Mouse (Mus musculus) thymus, postnatal 25 days (tissue): ENCODE results near the gene Nkx2-3.

Experiments
- DNase-seq: peaks from one replicate; pipeline ENCODE4 v3.0.0; 2022

The Nkx2-3 gene

DNA sequence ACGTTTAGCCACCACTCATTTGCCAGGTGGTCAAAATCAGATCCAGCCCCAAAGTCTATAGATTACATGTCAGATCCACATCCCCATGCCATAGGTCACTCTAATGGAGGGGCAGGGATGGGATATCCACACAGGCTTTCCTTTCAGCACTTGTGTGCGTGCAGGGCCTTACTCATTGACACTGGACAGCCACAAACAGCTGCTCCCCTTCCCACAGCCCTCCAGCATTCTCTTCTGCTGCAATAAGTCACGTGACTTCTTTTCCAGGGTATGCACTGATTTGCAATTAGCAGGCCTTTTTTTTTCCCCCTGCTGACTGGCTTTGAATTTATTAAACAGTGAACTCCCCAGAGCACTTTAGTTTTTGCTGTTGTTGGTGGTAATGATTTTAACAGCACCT lies 14.0 kb downstream of the Nkx2-3 start:
- no peak for DNase-seq

DNA sequence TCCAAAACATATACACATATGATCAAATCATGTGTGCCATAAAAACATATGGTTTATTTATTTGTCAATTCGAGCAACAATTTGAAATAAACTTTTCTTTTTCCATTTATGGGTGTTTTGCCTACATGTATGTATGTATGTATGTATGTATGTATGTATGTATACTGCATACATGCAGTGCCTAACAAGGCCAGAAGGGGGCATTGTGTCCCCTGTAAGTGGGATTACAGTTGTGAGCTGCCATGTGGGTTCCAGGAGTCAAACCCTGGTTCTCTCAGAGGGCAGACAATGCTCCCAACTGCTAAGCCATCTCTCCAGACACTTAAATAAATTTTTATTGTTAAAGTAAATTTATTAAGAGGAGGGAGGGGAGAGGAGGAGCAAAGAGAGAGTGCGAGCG lies 15.2 kb downstream of the Nkx2-3 start:
- DNase-seq = no peak

GRCm38 (mm10) chr19:43629088-43629487 lies 17.0 kb downstream of the Nkx2-3 start:
- DNase-seq = no peak

DNA sequence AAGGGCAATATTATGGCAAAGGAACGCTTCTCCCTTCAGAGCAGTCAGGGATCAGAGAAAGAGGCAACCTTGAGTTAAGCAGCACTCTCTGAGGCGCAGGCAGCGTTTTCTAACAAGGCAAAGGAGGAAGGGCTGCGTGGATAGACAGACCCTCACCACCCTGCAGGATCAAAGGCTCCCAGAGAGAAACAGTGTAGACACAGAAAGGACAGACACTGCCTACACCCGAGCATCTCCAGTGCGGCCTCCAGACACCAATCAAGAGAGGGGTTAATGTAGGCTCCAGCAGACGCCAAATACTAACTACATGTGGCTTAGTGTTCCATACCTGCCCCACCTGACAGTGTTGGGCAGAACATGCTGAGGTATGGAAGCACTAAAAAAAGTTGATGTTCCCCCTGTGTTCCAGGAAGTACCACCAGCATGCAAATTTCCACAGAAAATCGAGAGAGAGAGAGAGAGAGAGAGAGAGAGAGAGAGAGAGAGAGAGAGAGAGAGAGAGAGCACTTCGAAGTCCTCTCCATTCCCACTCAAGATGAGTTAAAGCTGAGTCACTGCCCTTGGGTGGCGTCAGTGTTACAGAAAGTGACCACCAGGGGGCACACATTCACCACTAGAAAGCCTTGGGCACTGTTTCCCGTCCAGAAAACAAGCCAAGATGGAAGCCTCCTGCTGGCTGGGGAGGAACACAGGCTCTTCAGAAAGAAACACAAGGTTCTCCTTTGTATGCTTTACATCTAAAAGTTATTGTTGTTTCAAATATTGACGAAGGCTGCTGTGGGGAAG lies 18.5 kb downstream of the Nkx2-3 start:
- DNase-seq = peak; percentile 74

GRCm38 (mm10) chr19:43641833-43642232 lies 29.7 kb downstream of the Nkx2-3 start:
- no peak for DNase-seq

DNA sequence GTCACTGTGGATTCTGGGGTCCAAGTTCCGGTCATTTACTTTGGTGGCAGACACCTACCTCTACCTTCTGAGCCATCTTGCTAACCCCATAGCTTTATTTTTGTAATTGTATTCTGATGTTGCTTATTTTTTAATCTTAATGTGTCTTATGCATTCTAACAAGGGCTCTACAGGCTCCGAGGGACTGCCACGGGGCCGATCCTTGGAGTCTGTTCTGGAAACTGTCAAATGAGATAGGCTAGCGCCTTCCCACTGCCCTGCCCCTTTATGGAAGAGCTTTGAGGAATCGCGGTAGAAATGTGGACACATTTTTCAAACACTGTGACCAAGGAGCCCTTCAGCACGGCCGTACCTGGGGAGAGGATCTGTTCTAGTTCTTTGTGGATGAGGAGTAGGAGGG lies 30.7 kb downstream of the Nkx2-3 start:
- DNase-seq = no peak

GRCm38 (mm10) chr19:43645508-43645907 lies 33.4 kb downstream of the Nkx2-3 start:
- no peak for DNase-seq

GRCm38 (mm10) chr19:43646852-43647251 lies 34.7 kb downstream of the Nkx2-3 start:
- DNase-seq = no peak

GRCm38 (mm10) chr19:43647261-43647660 lies 35.1 kb downstream of the Nkx2-3 start:
- no peak for DNase-seq

GRCm38 (mm10) chr19:43648343-43648742 lies 36.2 kb downstream of the Nkx2-3 start:
- DNase-seq = no peak

DNA sequence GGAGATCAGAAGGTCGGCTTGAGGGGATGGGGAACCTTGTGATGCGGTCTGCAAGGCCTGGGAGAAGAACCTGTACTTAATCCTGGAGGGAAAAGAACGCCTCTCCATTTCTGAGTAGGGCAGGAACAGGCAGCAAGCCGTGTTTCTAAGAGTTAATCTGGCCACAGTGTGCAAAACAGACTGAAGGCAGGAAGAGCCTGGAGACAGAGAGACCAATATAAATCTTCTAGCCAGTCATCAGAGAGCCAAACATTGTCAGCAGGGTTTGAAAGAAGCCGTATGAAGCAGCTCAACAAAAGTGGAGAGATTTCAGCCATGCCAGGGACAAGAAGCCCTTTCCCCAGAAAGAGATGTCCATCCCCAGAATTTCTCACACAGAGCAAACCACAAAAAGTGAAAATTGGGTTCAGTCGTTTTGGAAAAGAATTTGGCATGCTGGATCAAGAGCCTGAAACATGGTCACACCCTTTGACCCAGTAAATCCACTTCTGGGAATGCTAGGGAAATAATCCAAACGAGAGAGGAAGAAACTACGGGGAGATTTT lies 39.2 kb downstream of the Nkx2-3 start:
- no peak for DNase-seq

DNA sequence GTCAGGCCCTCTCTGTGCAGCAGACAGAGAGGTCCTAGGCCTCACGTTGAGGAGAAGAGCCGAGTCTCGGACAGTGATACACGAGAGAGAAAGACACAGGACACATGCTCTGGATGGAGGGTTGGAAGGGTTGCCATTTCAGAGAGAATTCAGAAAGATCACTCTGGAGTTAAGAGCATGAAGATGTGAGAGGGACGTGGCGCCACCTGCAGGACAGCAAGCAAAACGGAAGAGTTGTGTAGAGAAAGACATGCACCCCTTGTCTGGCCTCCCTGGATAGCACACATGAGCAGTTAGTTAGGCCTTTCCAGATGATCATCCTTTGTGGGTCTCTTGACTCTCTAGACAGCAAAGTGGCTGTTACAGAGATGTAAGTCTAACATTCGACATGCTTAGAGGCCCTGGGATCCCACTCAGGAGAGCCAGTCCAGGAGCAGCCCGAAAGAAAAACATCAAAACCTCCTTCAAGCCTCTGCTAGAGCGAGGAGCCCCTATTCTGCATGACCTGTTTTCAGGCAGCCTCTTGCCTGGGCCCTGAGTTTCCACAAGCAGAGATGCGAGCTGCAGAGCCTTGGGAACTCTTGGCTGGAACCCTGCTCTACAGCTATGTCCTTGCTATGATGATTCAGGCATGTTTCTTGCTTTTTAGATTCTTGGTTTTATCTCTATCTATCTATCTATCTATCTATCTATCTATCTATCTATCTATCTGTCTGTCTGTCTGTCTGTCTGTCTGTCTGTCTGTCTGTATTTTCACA lies 43.8 kb downstream of the Nkx2-3 start:
- peak; percentile 50 for DNase-seq

DNA sequence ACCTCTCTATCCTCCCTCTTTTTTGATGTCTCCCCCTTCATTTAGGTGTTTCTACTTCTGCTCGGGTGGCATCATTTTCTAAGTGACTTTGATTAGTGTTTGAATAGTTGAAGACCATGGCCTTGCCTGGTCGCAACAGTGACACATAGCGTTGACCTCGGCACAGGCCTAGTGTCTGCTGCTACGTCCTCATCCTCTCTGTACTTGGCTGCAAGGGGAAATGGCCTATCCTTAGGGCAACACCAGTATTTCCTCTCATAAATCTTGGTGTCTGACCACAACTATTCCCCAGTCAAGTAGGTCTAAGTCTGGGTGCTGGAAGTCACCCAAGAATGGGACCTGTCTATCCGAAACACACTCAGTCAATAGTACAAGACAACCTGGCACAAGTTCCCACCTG lies 47.5 kb downstream of the Nkx2-3 start:
- no peak for DNase-seq

GRCm38 (mm10) chr19:43660774-43661173 lies 48.6 kb downstream of the Nkx2-3 start:
- DNase-seq = no peak

DNA sequence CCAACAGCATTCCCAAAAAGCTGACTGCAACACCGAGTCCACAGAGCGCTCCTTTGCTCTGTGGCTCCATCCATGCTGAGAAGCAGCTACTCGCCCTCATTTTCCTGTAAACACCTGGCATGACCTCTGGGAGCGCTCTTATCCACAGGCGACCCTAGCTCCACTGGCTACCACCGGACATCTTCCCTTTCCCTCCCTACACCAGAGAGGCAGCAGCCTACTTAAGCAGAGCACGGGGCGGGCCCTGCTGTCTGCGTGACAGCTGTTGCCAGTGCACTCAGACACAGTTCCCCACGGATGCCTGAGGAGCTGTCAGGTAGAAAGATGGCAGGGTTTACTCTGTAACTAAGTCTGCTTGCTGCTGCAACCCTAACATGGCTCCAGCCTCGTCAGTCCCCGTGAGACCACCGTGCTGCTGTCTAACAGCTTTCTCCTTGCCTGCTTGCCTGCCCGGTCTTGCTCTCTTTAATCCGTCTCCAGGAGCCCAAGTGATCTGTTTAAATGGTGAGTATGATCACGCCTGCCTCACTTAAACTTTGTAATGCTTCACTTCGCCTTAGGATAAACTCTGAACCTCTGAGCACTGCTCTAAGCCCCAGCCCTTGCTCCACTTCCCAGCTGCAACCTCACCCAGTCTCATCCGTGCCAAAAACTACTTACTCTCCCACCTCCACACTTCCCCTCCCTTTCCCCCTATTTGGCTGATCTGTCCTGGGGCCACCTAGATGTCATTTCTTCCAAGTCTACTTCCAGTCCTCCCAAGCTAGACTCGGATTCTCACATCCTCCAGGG lies 50.2 kb downstream of the Nkx2-3 start:
- DNase-seq = no peak

GRCm38 (mm10) chr19:43663471-43663870 lies 51.3 kb downstream of the Nkx2-3 start:
- DNase-seq = no peak
